Mouse (Mus musculus) kidney, postnatal 4 days (tissue): Measurements from ENCODE around the gene Wnt16.
"Not testable (repeated sequence)": the region's sequence is repeated elsewhere in the genome, so short reads cannot be mapped to it uniquely, and the experiment has no call there.

Source experiments
- DNase-seq, 2 experiments: peaks; one replicate each; pipeline ENCODE4 v3.0.0; 2021; ENCODE audit warnings: mixed read lengths in 2 of 2

The Wnt16 gene

DNA sequence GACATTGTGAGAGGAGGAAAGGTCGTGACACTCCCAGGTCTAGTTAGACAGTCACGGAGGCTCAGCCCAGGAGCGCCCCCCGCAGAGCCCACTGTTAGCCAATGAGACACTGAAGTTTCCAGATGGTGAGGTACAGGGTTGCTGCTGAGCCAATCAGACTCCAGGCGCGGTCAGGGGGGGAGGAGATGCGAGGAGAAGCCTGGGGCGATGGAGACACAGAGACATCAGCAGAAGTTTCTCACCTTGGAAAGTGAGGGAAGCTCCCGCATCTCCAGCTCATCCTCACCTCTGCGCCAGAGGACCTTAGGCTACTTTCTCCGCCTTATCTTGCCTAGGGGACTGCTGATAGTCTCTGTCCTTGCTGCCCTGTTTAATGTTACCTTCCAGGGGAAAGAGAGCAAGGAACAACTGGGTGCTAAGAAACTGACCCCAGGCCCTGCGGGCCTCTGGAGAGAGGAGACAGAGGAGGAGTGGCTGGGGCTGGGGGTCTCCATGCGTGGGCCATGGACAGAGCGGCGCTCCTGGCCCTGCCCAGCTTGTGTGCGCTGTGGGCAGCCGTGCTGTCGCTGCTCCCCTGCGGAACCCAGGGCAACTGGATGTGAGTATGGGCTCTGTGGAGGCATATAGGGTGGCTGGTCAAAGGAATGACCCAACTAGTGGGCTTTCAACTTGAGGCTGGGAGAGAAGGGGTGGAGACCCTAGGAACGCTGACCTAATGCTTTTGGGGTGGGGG, at the start of gene Wnt16:
Wnt16 (plus strand) TSS at position 224 of the 733 bp plus-strand sequence.
- peak; percentile 52 to 66 for DNase-seq

DNA sequence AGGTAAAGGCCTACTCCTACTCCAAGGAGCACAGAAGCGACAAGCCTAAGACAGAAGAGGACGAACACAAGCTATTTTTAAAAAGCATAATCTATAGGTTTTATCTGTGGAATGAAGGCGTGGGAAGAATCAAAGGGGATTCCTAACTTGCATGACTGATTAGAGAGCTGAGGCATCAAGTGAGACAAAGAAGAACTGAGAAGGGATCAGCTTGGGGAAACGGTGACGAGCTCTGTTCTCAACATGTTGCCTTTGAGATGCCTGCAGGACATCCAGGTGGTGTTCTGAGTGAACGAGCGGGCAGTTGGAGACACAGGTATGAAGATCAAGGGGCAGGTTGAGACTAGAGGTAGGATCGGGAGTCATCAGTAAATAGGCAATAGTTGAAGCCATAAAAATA, 44.7 kb upstream of the Wnt16 start:
- no peak for DNase-seq

DNA sequence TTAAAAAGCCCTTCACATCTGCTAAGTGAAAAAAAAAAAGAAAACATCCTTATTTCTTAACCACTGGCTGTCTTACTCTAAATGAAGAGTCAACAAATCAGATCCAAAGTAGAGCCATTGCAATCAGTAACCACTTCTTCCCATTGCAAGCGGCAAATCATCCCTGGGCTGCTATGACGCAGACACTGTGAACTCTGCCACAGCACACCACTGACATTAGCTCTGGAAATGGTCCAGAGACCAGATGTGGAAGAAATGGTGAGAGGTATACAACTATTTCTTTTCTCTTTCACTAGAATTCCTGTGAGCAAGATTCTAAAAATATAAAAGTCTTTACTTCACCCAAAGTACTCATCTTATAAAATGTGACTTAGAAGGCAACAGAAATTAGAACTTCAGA, 41.3 kb upstream of the Wnt16 start:
- DNase-seq: no peak

DNA sequence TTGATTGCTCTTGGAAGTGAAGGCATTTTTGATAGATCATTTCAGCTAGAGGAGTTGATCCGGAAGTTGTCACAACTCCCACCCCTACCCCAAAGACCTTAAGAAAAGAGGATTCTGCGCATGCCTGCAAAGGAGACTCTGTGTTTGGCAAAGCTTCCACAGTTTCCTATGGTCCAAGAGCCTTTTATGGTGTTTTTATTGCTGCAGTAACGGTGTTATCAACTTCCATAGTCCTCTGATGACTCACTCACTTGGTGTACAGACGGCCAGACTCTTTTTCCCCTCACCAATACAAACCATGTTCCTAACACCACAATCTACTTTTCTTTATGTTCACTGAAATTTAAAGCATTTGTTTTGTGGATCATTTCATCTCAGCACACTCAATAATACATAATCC, 29.2 kb upstream of the Wnt16 start:
- no peak for DNase-seq

DNA sequence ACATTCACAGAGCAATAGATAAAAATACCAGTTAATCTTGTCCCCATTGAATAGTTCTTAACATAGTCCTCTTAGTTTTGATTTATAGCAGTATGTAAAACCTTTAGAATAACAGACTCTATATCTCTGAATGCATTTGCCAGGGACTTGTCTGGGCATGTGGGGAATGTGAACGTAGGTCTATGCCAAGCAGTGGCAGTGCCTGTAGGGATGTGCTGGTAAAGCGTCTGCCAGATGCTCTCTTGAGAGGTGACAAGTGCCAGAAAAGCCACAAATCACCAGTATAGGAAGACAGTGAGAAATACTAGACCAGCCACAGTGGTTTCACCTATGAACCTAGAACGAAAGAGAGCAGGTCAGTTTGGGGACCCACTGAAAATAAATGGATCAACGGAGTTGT, 25.5 kb upstream of the Wnt16 start:
- DNase-seq: no peak

DNA sequence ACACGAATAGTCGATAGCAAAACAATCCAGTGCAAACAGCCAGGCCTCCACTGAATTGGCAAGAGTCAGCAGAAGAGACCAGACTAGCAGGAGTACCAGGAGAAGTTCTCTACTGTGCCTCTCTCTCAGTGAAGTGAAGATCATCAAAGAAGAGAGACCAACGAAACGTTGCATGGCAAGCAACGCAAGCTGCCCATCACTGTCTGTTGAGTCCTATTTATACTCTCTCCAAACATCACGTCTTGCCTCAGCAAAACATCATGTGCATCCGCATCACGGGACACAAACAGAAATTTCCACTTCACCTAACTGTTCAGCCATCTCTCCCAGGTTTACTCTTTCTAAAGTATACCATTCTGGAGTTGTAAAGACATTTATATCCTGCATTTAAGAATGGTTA, 23.9 kb upstream of the Wnt16 start:
- not testable (repeated sequence) for DNase-seq

DNA sequence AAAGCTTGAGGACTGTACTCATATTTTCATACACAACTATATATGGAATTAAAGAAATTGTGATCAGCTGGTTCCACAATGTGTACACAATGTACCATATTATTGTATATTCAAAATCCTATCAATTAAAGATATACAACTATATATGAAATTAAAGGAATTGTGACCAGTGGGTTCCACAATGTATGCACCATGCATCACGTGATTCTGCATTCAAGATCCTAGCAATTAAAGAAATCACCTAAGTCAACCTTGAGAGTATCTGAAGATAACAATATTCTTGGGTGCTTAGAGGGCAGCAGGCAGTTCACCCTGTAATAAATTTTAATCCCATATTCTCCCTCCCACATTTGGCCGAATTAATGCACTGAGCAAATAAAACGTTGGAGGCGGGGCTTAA, 22.0 kb upstream of the Wnt16 start:
- no peak for DNase-seq

DNA sequence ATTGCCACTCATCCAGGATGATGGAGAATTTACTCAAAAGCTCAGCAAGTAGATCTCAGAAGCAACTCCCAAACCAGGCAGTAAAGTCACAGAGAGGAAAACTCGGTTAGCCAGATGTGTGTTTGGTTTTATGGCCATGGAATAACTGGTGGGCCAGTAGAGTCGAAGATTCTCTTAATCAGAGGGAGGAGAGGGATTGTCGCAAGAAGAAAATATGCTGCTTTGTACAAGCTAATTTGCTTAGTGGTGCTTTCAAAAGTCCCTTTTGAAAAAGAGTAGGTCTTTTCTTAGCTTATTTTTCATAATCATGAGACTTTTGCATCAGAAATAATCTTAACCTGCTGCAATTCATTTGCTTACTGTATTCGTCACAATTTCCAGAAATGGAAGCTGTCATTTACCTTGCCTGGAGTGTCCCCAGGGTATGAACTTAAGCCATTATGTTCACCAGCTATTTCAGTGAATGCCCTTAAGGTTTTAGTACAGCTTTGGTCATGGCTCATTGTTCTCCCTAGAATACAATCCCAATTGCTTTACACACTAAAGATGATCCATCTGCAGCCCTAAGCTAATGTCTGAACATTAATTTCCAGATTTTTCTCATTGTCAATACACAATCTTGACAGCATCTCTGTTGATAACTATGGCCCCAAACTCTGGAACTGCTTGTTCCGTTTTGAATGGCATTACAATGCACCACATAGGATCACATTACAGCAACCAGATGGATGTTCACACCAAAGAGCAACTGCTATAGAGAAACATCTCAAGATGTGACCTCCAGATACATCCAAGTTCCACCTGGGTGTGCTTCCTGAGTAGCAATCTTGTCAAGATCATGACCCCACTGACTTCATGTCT, 20.0 kb upstream of the Wnt16 start:
- DNase-seq: no peak

DNA sequence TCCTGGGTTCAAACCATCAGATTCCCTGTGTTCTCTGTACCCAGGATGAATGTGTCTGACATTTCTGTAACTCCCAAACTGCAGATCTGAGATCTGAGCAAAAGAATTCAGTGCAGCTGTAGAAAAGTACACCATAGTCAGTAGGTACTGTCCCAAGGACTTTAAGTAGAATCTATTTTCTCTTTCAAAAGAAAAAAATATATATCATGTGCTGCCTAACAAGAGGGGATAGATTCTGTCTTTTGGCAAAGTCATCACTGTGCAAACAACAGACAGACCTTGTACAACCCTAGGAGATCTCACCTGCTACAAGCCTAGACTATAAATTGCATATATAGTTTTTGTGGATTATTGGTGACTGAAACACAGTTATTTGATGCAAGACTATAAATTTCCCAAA, 19.4 kb upstream of the Wnt16 start:
- DNase-seq: no peak

DNA sequence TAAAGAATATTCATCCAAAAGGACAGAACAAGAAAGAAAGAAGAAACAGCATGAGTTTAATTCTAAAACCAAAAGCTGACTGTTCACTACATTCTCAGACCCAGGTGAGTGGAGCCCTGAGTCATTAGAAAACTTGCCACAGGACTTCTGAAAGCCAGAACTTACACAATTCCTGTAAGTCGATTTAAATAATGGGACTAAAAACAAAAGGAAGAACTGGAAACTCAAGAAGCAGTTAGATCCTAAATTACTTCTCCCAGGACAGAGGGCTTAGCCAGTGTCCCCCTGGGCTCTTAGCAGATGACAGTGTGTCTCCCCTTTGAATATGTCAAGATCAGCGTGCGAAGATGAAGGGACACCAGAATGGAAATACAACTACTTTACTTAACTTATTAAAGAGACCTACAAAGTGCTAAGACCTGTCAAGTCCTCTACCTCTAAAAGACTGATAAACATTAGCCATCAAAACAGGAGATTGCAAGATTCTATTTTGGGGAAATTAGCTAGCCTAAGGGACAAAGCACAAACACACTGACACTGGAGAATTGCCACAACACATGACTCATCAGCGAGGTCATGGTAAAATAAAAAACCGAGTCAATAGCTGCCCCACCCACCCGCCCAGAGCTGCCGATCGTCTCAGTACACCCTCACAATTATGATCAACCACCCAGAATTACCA, 18.0 kb upstream of the Wnt16 start:
- DNase-seq: no peak

DNA sequence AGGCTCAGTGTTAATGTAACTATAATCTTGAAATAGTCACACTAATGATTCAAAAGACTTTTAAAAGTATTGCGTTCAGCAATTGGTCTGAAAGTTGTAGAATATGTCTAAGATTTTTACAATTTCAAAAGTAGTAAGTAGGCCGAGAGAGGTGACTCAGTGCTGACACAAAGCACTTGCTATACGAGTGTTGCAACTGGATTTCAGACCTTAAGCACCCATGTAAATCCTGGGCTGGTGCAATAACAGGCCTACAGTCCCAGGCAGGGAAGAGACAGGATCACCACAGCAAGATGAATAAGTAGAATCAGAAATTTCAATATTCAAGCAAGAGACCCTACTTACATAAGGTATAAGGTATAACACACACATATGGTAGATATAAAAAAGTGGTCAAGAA, 10.1 kb upstream of the Wnt16 start:
- DNase-seq: no peak

DNA sequence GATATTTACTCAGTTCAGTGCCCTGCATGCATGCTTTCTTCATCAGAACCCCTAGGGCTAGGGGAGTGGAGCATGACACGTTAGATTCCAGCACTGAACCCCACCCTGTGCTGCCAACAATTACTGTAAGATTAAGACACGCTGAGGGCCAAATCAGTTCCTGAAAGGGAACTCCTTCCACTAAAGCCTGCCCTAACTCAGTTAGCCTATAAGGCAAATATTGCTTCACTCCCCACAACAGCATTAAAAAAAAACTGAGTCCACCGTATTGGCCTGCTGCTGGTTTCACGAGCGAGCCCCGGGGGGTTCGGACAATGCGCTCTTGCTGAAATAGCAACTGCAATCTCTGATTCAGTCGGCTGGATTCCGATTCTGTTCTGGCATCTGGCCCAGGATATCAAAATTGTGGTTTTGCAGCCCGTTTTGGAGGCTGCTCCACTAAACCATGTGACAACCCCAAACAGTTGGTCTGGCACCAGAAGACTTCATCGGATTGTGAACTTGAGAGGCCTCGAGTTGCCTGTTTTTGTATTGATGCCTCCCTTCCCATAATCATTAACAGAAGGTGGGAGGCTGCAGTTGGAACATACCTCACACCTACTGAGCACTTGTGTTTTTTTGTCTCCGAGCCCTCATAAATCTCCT, 7.7 kb upstream of the Wnt16 start:
- peak; percentile 67 to 75 for DNase-seq

DNA sequence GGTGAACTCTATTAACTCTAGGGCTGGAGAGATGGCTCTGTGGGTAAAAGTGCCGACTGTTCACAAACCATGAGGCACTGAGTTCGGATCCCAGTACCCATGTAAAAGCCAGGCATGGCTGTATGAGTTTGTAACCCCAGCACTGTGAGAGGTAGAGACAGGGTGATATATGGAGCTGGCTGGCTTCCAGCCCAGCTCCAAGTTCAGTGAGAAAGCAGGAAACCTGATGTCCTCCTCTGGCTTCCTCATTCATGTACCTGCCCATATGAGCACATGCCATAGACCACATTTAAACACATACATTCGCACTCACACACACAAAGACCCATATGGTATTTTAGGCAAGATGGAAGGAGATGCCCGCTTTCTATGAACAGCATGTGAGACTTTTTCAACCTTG, 5.6 kb upstream of the Wnt16 start:
- DNase-seq: no peak

DNA sequence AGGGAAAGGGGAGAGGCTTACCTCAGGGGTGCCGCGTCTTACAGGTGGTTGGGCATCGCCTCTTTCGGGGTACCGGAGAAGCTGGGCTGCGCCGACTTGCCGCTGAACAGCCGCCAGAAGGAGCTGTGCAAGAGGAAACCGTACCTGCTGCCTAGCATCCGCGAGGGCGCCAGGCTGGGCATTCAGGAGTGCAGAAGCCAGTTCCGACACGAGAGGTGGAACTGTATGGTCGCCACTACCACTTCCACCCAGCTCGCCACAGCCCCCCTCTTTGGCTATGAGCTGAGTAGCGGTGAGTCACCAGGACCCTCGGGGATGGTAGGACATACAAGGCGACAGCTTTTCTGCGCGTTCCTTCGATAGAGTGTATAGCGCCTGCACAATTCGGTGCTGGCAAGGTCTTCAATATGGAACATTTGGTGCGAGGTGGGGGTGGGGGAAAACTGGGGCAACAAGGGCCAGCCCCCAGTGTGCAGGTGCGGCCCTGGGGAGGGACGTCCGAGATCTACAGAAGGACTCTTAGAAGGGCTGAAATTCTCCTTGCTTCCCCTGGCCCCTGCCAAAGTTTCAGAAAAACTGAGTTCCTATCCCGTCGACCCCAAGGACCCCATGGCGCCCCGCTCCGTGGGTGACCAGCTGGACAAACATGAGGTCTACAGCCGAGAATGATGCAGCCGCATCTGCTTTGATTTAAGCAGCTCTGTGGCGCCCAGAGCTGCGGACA, 872 bp downstream of the Wnt16 start:
- DNase-seq: peak; percentile 60 to 73

DNA sequence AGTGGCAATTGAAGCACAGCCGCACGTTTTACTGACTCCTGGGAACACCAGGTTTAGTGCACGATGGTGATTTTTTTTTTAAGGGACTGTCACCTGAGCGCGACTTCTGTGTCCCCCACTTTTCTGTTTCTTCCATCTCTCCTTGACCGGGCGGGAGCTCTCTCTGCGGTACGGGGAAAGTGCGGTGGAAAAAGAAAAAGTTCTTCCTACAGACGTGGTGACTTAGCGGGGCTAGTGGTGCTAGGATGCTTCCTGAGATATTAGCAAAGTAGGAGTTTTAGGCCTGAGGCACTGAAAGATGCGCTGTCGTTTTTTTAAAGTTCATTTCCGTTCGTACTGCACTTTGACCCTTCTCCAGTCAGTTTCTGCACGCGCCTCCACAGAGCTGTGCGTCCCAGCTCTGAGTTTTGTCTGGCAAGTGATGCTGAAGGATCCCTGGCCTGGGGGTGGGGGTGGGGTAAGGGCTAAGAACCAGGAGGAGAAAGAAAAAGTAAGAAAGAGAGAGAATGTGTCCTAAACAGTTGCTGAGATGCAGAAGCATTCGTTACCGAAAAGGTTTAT, 1.5 kb downstream of the Wnt16 start:
- no peak for DNase-seq

DNA sequence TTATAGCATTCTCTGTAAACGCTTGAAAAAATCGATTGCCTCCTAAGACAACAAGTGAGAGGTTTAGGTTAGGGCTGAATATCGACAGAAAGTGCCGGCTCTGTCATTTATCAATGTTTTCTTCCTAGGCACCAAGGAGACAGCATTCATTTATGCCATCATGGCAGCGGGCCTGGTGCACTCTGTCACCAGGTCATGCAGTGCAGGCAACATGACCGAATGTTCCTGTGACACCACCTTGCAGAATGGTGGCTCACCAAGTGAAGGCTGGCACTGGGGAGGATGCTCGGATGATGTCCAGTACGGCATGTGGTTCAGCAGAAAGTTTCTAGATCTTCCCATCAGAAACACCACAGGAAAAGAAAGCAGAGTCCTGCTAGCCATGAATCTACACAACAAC, 2.8 kb downstream of the Wnt16 start:
- no peak for DNase-seq

DNA sequence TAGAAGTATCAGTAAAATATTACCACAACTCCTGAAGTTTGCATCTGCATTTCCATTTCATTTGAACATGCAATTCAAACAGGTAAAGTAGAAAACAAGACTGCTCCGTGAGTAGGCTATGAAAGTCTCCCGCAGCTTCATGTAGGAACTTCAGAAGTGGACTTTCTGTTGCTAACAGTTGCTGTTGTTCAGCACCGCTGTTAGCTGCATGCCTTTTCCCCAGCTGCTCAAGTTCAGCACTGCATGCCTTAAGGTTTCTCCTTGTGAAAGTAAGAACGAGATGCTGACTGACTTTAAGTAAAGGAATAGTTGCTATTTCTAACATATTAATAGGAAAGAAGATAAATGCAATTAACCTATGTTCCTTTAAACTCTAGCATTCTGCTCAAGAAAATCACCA, 4.0 kb downstream of the Wnt16 start:
- DNase-seq: peak in 1 of 2 experiments; percentile 12

DNA sequence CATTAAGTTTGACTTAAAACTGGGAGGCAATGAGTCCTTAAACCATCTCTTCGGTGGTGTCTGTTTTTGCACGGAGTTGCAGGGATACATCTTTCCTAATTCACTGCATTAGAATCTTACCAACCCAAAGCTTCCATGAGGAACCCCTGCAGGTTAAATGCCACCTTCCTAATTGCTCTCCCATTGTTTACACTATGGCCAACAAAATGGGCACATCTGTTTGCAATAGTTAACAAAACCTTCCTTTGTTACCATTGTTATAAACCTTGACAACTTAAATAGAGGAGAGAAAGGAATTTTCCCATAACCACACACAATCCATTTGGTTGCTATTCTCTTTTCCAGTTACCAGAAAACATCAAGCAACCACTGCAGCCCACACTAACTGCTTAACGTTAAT, 5.9 kb downstream of the Wnt16 start:
- DNase-seq: no peak

DNA sequence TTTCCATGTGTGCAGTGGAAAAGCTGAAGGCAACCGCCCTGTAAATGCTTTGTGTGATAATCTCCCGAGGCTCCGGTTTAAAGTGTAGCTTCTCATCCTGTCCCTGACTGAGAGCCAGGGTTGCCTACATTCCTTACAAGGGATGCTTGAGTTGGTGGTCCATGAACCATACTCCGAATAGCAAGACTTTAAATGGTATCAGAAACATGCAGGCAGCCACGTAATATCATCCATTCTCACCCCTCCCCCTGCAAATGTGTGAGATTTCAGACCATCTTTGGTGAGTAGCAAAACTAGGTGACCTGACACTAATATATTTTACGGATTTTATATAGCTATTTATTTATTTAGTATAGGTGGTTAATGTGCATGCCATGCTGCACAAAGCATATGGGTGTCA, 9.0 kb downstream of the Wnt16 start:
- no peak for DNase-seq

DNA sequence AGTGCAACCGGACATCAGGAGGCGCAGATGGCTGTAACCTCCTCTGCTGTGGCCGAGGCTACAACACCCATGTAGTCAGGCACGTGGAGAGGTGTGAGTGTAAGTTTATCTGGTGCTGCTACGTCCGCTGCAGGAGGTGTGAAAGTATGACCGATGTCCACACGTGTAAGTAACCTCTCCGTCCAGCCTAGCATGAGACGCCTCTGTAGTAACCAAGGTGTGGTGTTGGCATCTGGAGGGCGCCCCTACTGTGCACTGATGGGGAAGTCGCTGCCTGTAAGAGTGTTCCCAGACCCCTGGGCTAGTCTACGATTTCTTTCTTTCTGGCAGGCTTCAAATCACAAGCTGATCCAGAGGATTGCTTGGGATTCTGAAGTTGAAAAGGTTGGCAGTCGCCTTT, 10.0 kb downstream of the Wnt16 start:
- DNase-seq: no peak

DNA sequence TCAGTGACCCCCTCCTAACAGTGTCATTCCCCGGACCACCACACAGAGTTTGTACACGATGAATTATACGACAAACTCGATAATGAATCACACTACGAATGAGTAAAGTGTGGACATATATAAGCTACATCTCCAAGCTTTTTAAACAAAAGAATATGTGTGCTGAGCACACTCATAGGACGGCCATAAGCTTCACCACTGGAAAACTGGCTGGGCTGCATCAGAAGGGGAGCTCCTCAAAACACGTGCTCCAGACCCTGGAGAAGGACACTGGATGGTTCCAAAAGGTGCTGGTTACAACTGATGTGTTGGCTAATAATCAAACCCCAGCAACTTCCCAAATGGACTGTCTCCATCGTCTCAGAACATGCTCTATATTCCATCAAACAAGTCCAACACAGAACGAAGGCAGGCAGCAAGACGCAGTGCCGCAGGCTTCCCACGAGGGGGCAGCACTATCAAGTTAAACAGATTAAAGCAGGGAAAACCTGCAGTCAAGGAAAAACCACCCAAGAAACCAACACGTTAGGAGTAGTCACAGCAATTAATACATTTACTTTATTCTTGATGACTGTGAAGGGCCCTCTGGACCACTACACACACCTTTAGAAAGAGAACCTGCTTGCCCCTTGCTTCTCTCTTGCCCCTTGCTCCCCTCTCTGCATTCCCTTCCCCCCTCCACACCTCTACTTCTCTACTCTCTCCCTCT, 37.5 kb downstream of the Wnt16 start:
- DNase-seq: peak; percentile 84 to 86

DNA sequence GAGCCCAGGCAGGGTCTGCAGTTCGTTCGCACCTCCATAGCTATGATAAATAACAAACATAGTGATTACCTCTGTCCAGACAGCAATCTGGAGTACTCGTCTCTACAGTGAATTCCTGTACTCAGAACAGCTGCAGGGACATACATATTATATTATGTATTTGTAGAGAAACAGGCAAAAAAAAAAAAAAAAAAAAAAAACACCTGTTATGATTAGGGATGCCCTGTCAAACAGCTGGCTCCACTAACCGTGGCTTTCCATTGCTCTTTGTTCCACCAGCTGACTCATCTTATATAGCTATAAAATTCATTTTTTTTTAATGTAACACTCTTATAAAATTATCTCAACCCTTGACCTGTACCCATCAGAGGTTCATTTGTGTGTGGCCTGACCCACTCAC, 38.3 kb downstream of the Wnt16 start:
- no peak for DNase-seq
